Mouse (Mus musculus) forebrain, embryonic 12.5 days (tissue): ENCODE data around the gene Rnf151. TPM values are rescaled to one million over a fixed set of nuclear protein-coding genes. Genes with fewer than 3 reads are reported as not detected.

Source experiments
- ATAC-seq: fragments of 200-750 bp; cut with Nextera tagmentation; 2 replicates; pipeline ENCODE4 v1.8.0; 2017; ENCODE audit warnings: moderate TSS enrichment; ENCODE audit not compliant: low FRiP score
- H3K27ac ChIP-seq: fragments of 300-500 bp; sonication (generic); 2 replicates; pipeline ENCODE4 v1.5.1; 2016; ENCODE audit warnings: mild to moderate bottlenecking
- H3K27me3 ChIP-seq: fragments of 300-500 bp; sonication (generic); 2 replicates; pipeline ENCODE4 v1.6.1; 2016; ENCODE audit warnings: mild to moderate bottlenecking
- H3K36me3 ChIP-seq: fragments of 300-500 bp; sonication (generic); replicated peaks from 2 replicates; pipeline ENCODE4 v1.6.1; 2016; ENCODE audit warnings: mild to moderate bottlenecking
- H3K4me1 ChIP-seq: fragments of 300-500 bp; sonication (generic); 2 replicates; pipeline ENCODE4 v1.6.1; 2016
- H3K4me2 ChIP-seq: fragments of 300-500 bp; sonication (generic); 2 replicates; pipeline ENCODE4 v1.6.1; 2016; ENCODE audit warnings: mild to moderate bottlenecking, moderate library complexity
- H3K4me3 ChIP-seq: fragments of 300-500 bp; sonication (generic); replicated peaks from 2 replicates; pipeline ENCODE4 v1.5.1; 2016; ENCODE audit warnings: mild to moderate bottlenecking
- H3K9ac ChIP-seq: fragments of 300-500 bp; sonication (generic); 2 replicates; pipeline ENCODE4 v1.6.1; 2016; ENCODE audit warnings: mild to moderate bottlenecking
- H3K9me3 ChIP-seq: fragments of 300-500 bp; sonication (generic); 2 replicates; pipeline ENCODE4 v1.6.1; 2016
- WGBS: fragments of 180-500 bp; shearing (Covaris S2); methylation state at CpG from one replicate; pipeline ENCODE4 v1.1.7; 2016; 5-methylcytosine and 5-hydroxymethylcytosine counted together
- polyA plus RNA-seq: library from polyadenylated mRNA; unstranded; fragments of >200 nt; fragmentation: Nextera tagmentation; extraction: Ambion mirVana; gene quantifications from 2 replicates; pipeline ENCODE4 v1.2.1, GENCODE M21; 2016

Rnf151 gene
- polyA plus RNA-seq, 1 experiment from 2014 or later: not detected

DNA sequence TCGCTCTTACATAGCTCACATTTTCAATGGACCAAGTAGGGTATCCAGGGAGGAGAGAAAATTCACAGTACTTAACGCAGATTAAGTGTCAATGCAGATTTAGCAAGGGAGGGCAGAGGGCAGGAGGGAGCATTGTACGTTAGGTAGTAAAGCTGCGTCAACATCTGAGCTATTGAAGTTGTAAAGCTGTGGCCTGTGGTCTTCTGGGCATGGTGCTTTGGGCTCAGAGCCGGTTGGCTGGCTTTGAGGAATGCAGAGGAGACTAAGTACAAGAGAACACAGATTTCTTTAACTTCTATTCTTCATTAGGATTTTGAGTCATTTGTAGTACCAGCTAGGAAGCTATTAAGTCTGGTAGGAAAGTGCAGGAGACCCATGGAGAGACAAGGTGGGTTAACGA lies 2.3 kb downstream of the Rnf151 start:
- peaks cover 13% of the 10 kb centered on the region for H3K4me1 ChIP-seq
- no peaks in the 10 kb centered on the region for H3K9me3 ChIP-seq
- H3K27ac ChIP-seq: no peak overlapping the region
- peaks cover 22% of the 10 kb centered on the region for H3K36me3 ChIP-seq
- H3K4me3 ChIP-seq: no peak overlapping the region
- WGBS: 43% methylated on average over 6 of the region's 6 CpGs
- ATAC-seq: no peak
- no peak overlapping the region for H3K9ac ChIP-seq
- no peaks in the 10 kb centered on the region for H3K27me3 ChIP-seq
- H3K4me2 ChIP-seq: no peak overlapping the region

DNA sequence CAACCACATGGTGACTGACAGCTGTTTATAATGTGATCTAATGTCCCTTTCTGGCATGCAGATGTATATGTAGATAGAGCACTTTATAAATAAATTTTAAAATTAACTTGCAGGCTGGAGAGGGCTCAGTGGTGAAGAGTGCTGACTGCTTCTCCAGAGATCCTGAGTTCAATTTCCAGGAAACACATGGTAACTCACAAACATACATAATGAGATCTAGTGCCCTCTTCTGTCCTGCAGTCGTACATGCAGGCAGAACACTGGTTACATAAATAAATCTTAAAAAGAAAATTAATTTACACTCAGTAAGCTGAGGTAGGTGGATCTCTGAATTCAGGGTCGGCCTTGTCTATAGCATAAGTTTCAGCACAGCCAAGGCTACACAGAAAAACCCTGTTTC lies 9.2 kb downstream of the Rnf151 start:
- no peak for ATAC-seq
- no peak overlapping the region; the same call in 1 of the 2 replicates for H3K4me2 ChIP-seq
- H3K36me3 ChIP-seq: peaks cover 19% of the 10 kb centered on the region
- no peak overlapping the region for H3K27ac ChIP-seq
- H3K9ac ChIP-seq: no peak overlapping the region
- no peak overlapping the region for H3K4me3 ChIP-seq
- 33% methylated on average over 2 of the region's 2 CpGs for WGBS
- H3K9me3 ChIP-seq: no peaks in the 10 kb centered on the region
- H3K27me3 ChIP-seq: no peaks in the 10 kb centered on the region
- H3K4me1 ChIP-seq: peaks cover 17% of the 10 kb centered on the region

DNA sequence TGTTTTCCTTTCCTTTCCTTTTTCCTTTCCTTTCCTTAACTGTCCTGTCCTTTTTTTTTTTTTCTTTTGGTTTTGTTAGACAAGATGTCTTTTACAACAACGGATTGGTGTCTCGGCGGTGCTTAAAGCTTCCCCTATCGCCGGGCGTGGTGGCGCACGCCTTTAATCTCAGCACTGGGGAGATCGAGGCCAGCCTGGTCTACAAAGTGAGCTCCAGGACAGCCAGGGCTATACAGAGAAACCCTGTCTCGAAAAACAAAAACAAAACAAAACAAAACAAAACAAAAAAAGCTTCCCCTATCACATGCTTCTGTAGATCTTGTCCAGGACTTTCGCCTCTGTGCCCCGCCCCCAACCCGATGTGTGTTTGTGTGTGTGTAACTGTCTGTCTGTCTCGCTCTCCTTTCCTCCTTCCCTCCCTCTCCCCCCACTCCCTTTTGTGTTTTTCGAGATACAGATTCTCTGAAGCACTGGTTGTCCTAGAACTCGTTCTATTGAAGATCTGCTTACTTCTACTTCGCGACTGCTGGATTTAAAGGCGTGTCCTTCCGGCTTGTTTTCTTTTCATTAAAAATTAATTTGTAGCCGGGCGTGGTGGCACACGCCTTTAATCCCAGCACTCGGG lies 9.9 kb downstream of the Rnf151 start:
- H3K4me1 ChIP-seq: peaks cover 17% of the 10 kb centered on the region
- peak overlapping the region; percentile 81 for H3K4me3 ChIP-seq
- WGBS: 5% methylated on average over 24 of the region's 24 CpGs
- H3K27me3 ChIP-seq: no peaks in the 10 kb centered on the region
- peaks cover 25% of the 10 kb centered on the region for H3K36me3 ChIP-seq
- H3K9me3 ChIP-seq: no peaks in the 10 kb centered on the region
- ATAC-seq: peak; percentile 66
- peak overlapping the region; percentile 87 for H3K4me2 ChIP-seq
- H3K27ac ChIP-seq: peak overlapping the region; percentile 82
- peak overlapping the region; percentile 75 for H3K9ac ChIP-seq

DNA sequence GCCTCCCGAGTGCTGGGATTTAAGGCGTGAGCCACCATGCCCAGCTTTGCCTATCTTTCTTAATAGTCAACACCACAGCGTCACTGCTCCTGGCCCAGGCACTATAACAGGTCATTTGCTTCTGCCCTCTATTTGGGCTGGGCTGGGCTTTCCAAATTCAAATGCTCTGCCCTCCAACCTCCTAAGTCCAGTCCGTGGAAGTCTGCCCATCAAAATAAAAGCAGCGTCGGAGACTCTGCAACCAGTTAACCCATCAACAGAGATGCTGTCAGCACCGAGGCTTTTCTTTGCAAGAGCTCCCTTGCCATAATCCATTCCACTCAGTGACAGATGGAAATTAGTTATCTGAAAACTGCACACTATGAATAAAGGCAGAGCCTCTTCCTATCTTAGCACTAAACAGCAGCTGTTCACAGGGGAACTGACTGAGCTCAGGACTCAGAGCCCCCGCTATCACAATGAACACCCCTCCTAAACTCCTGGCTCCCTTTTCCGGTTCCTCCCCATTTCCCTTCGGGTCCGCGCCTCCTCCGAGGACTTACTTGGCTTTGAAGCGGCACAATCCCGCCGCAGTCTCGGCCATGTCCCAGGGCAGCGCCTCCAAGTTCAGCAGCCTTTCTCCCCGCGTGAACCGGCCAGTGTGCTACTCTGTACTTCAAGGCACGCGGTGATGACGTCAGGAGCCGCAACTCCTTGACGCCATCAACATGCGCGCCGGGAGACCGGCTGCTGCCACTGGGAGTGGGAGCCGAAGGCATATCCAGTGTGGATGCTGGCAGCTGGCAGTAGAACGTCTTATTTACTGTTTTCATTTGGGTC lies 10.7 kb downstream of the Rnf151 start, which contains the start of gene Tbl3:
Tbl3 (minus strand) TSS at position 679 of the 819 bp plus-strand sequence.
- Histone ChIP-seq H3K9me3 (no peaks in the 10 kb centered on the region), H3K4me2 (peak within 1 kb of the TSS; percentile 87), H3K36me3 (peaks cover 31% of the 10 kb centered on the region), H3K4me3 (peak within 1 kb of the TSS; percentile 81), H3K27me3 (no peaks in the 10 kb centered on the region), H3K27ac (peak within 1 kb of the TSS; percentile 82), H3K9ac (peak within 1 kb of the TSS; percentile 75), H3K4me1 (peaks cover 17% of the 10 kb centered on the region)
- ATAC-seq: peak; percentile 90
- WGBS: 4% methylated on average over 32 of the region's 32 CpGs

DNA sequence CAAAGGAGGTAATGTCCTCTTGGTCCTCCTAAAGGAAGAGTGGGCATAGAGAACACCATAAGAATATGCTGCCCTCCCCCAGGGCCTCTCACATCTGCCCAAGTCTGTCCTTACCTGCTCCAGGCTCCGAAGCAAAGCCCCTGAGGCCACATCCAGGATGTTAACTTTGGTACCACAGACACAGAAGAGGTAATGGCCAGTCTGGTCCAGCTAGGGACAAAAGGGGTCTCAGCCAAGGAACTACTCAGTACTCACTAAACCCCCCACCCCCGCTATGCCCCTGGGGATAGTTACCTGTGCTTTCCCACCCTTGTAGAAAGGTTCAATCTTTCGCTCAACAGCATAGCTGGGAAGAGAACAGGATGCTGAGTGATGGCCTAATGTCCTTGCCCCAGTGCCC lies 12.0 kb downstream of the Rnf151 start:
- peaks cover 17% of the 10 kb centered on the region for H3K4me1 ChIP-seq
- H3K4me3 ChIP-seq: peak overlapping the region; percentile 81; the same call in 1 of the 2 replicates
- H3K9me3 ChIP-seq: no peaks in the 10 kb centered on the region
- peak overlapping the region; percentile 87; the same call in 1 of the 2 replicates for H3K4me2 ChIP-seq
- H3K27me3 ChIP-seq: no peaks in the 10 kb centered on the region
- ATAC-seq: no peak
- H3K36me3 ChIP-seq: peaks cover 45% of the 10 kb centered on the region
- 0 out of 2 replicates have a peak overlapping the region, but pooled peaks have one; percentile 12 for H3K9ac ChIP-seq
- WGBS: 95% methylated on average over 3 of the region's 3 CpGs
- no peak overlapping the region for H3K27ac ChIP-seq

DNA sequence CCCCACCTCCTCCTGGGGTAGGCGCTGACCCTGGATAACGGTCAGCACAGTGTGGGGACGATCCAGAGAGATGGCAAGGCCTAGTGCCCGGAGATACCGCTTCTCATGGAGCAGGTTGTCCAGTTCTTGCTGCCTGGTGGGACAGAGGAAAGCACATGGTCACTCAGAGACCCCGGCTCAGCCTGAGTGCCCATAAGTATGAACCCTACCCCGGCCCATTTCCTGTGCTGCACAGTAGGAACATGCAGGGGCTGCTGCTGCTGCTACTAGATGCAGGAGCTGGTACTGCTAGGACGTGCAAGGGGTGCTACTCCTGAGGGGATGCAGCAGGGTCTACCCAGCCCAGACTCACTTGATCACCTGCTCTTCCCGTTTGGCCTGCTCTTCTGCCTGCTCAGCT lies 16.6 kb downstream of the Rnf151 start:
- Histone ChIP-seq H3K36me3 (peaks cover 60% of the 10 kb centered on the region), H3K4me1 (peaks cover 24% of the 10 kb centered on the region), H3K27ac (no peak overlapping the region), H3K9me3 (no peaks in the 10 kb centered on the region), H3K27me3 (no peaks in the 10 kb centered on the region; the same call in 1 of the 2 replicates), H3K4me2 (no peak overlapping the region), H3K9ac (no peak overlapping the region), H3K4me3 (no peak overlapping the region)
- no peak for ATAC-seq
- WGBS: 92% methylated on average over 9 of the region's 9 CpGs

DNA sequence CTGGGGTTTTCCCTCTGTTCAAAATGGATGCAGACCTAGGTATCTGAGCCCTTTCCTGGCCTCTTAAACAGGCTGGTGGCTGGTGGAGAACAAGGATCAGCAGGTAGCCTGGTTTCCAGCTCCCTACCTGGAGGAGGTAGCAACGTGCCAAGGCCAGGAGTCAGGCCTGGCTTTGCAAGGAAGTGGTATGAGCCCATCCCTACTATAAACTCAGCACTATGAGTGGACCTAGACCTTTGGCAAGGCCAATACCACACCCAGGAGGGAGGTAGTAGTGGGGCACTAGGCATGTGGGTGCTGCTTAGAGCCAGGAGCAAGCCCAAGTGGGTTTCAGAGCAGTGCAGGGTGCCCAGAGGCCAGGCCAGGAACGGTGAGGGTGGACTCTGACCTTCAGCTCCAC lies 18.4 kb downstream of the Rnf151 start:
- H3K36me3 ChIP-seq: peaks cover 49% of the 10 kb centered on the region
- peaks cover 29% of the 10 kb centered on the region for H3K4me1 ChIP-seq
- no peaks in the 10 kb centered on the region for H3K9me3 ChIP-seq
- no peak overlapping the region for H3K4me3 ChIP-seq
- H3K9ac ChIP-seq: no peak overlapping the region
- no peak overlapping the region for H3K27ac ChIP-seq
- no peaks in the 10 kb centered on the region; the same call in 1 of the 2 replicates for H3K27me3 ChIP-seq
- no peak overlapping the region for H3K4me2 ChIP-seq
- 72% methylated on average over 2 of the region's 2 CpGs for WGBS
- ATAC-seq: no peak

DNA sequence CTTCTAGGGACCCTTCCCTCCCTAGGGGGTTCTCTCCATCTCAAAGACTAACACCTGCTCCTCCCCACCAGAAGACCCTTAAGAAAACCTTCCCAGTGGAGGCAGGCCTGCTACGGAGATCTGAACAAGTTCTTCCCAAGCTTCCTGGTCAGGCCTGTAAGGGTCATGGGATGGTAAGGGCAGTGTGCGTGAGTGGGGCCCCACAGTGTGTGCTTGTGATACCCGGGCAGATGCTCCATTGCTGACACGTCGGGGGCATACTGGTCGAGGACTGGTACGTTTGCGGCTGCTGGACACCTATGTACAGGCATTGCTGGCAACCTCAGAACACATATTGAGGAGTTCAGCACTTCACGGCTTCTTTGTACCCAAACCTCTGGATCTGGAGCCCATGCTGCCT lies 19.1 kb downstream of the Rnf151 start:
- no peaks in the 10 kb centered on the region; the same call in 1 of the 2 replicates for H3K27me3 ChIP-seq
- no peak for ATAC-seq
- H3K9me3 ChIP-seq: no peaks in the 10 kb centered on the region
- H3K36me3 ChIP-seq: peaks cover 41% of the 10 kb centered on the region
- no peak overlapping the region for H3K4me2 ChIP-seq
- no peak overlapping the region for H3K4me3 ChIP-seq
- H3K9ac ChIP-seq: no peak overlapping the region
- no peak overlapping the region for H3K27ac ChIP-seq
- peaks cover 31% of the 10 kb centered on the region for H3K4me1 ChIP-seq
- 76% methylated on average over 9 of the region's 9 CpGs for WGBS

DNA sequence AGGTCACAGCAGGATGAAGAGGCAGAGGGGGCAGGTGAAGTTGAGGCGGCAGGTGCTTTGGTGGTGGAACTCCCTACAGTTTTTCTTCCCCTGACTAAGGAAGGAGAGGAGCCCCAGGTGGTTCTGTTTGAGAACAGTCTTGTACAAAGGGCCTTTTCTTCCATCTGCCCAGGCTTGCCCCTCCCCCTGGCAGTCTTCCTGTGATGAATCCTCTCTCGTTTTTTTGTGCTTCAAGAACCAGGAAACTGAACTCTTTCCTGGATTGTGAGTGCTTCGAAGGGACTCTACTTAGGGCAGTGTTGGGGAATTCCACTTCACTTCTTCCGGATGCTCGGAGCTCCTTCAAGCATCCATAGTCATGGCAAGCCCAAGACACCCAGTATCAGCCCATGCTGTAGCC lies 19.9 kb downstream of the Rnf151 start:
- H3K9ac ChIP-seq: no peak overlapping the region
- H3K27ac ChIP-seq: no peak overlapping the region
- H3K27me3 ChIP-seq: no peaks in the 10 kb centered on the region; the same call in 1 of the 2 replicates
- WGBS: 11% methylated on average over 5 of the region's 5 CpGs
- no peak for ATAC-seq
- no peak overlapping the region for H3K4me3 ChIP-seq
- H3K4me1 ChIP-seq: peaks cover 31% of the 10 kb centered on the region
- peaks cover 41% of the 10 kb centered on the region for H3K36me3 ChIP-seq
- H3K4me2 ChIP-seq: no peak overlapping the region
- H3K9me3 ChIP-seq: no peaks in the 10 kb centered on the region

DNA sequence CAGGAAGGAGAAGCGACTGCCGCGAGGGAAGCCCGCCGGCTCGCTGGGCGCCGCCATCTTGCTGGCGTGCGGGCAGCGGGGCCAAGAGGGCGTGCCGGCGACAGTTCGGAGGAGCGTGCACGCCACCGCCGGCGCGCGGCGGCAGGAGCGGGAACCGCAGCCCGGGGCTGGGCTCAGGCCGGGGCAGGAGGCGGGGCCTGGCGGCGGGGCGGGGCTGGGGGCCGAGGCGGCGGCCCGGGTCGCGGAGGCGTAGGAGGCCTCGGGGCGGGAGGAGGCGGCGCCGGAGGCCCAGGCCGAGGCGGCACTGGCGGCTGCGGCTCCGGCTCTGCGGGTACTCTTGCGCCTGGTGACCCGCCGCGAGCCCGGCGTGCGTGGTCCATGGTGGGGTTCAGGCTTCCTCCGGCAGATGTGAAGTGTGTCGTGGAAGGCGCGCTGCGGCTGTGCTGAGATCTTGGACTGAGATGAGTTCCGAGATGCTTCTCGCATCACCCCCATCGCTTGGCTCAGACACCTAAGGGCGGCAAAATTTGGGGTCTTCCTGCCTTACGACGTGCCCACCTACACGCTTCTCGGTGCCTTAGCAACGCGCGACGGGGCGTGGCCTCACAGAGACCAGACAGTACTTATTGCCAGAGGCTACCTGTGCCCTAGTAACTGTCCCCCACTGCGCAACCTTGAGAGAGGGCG lies 21.7 kb downstream of the Rnf151 start, which contains the start of the genes Gfer and Noxo1:
Gfer (minus strand) TSS at position 146 of the 687 bp plus-strand sequence.
Noxo1 (plus strand) TSS at position 224 of the 687 bp plus-strand sequence.
- Histone ChIP-seq H3K4me1 (peaks cover 31% of the 10 kb centered on the region), H3K9ac (peak within 1 kb of the TSS; percentile 85), H3K9me3 (no peaks in the 10 kb centered on the region), H3K4me2 (peak within 1 kb of the TSS; percentile 78), H3K4me3 (peak within 1 kb of the TSS; percentile 83), H3K27me3 (peaks cover under 1% of the 10 kb centered on the region; the same call in 1 of the 2 replicates), H3K36me3 (peaks cover 33% of the 10 kb centered on the region), H3K27ac (peak within 1 kb of the TSS; percentile 90)
- ATAC-seq: peak; percentile 93
- under 1% methylated on average over 70 of the region's 76 CpGs for WGBS

DNA sequence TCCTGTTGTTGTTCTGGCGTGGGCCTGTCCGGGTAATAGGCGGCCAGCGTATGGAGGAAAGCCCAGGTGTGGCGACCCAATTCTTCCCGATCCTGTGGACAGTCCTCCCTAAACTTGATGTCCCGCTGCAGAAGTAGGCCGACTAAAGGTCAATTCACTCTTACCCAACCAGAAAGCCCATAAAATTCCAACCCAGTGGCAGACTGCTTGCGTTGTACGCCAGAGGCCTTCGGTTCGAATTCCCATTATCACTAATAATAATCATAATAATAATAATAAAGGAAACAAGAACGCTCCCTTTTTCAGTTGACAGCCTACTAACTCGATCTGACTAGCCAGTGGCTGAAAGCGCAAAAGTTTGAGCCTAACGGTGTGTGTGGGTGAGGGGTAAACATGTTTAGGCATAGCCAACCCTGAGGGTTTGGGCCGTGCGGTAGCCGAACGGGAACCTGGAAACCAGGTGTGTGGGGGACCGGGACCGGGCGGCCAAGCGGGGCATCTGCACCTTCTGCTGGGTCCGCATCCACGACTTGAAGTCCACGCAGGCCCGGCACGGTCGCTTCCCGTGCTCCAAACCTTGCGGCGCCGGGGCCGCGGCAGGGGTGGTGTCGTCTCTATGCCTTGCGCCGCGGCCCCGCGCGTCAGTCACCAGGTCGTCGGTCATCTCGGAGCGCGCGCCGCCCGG lies 22.4 kb downstream of the Rnf151 start:
- Histone ChIP-seq H3K27ac (peak overlapping the region; percentile 90), H3K4me2 (peak overlapping the region; percentile 78), H3K36me3 (peaks cover 26% of the 10 kb centered on the region), H3K9me3 (no peaks in the 10 kb centered on the region), H3K27me3 (peaks cover 8% of the 10 kb centered on the region), H3K4me1 (peaks cover 35% of the 10 kb centered on the region), H3K9ac (peak overlapping the region; percentile 85), H3K4me3 (peak overlapping the region; percentile 83)
- WGBS: 7% methylated on average over 51 of the region's 51 CpGs
- peak; percentile 50 for ATAC-seq
